In the genomic region with DNA sequence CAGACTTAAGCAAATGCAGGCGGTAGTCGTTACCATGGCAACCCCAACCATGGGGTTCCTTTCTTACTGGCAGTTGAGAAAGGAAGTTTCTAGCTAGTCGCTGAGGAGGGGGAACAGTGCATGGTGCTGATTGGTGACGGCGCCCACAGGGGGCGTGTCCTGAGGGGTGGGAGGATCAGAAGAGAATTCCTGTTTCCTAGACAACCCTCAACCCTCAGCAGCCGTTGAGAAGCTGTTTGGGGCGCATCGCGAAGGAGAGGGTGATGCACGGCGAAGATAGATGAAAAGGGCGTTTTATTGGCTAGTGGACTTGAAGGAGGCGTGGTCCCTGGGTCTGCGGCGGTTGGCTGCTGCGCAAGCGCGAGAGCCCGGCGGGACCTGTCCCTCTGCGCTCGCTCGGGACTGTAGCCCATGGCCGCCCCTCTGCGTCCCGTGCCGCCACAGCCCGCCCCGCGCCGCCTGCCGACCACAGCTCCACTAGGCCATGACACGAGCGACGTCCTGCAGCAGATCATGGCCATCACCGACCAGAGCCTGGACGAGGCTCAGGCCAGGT, we compare ENCODE assay signal across 8 mouse cellular contexts. TPM values are rescaled to one million over a fixed set of nuclear protein-coding genes. Genes with fewer than 3 reads are reported as not detected.
A peak's percentile ranks its signal among the peaks of the same experiment; 100 is the strongest.
DNase-seq lines count a peak whose midpoint lies in the region; ATAC-seq and TF ChIP-seq lines count a peak whose summit lies in the region.

A gene (plus strand): TSS at position 194 of the 556 bp plus-strand sequence.

- H3K9ac ChIP-seq in CH12.LX (ENCODE audit: insufficient read depth, low read depth) = peak within 1 kb of the TSS; percentile 48
- H3K9ac ChIP-seq in heart, embryonic 15.5 days = peak within 1 kb of the TSS; percentile 60
- H3K9ac ChIP-seq in liver, embryonic 13.5 days = peak within 1 kb of the TSS; percentile 73
- H3K9ac ChIP-seq in stomach, embryonic 14.5 days (replicated peaks; ENCODE audit: low read depth, low read length) = peak within 1 kb of the TSS; percentile 28; the same call in 1 of the 2 replicates

- peaks cover 11 to 50% of the 10 kb centered on the region in 2 experiments for H3K4me1 ChIP-seq in CH12.LX (ENCODE audit: control insufficient read depth in 1 of 2, insufficient read depth in 2 of 2)
- H3K4me1 ChIP-seq in forebrain, embryonic 10.5 days = peaks cover 32% of the 10 kb centered on the region
- H3K4me1 ChIP-seq in heart, embryonic 15.5 days (replicated peaks) = peaks cover 12% of the 10 kb centered on the region
- H3K4me1 ChIP-seq in liver, embryonic 13.5 days (replicated peaks) = peaks cover 18% of the 10 kb centered on the region
- H3K4me1 ChIP-seq in stomach, embryonic 14.5 days (ENCODE audit: control insufficient read depth, insufficient read depth, low read length) = peaks cover 3% of the 10 kb centered on the region; the same call in 1 of the 2 replicates

- dilution Hi-C loops in CH12.LX (cut with MboI; ENCODE audit: extremely low pct_ligation_motif_present, extremely low pct_unique_long_range_greater_than_20kb, low sequenced_read_pairs) = no loop called here

- TF ChIP-seq EP300 in CH12.LX (IDR thresholded peaks at IDR 0.05; ENCODE audit: low read length) = no peak

- H3K9me3 ChIP-seq in CH12.LX (replicated peaks; ENCODE audit: low read length) = no peaks in the 10 kb centered on the region
- no peaks in the 10 kb centered on the region for H3K9me3 ChIP-seq in forebrain, embryonic 10.5 days
- H3K9me3 ChIP-seq in heart, embryonic 15.5 days (replicated peaks) = no peaks in the 10 kb centered on the region
- H3K9me3 ChIP-seq in liver, embryonic 13.5 days (replicated peaks) = no peaks in the 10 kb centered on the region
- no peaks in the 10 kb centered on the region for H3K9me3 ChIP-seq in stomach, embryonic 14.5 days (ENCODE audit: control insufficient read depth, low read depth, low read length)

- no peaks in the 10 kb centered on the region for H3K27me3 ChIP-seq in CH12.LX (replicated peaks)
- H3K27me3 ChIP-seq in forebrain, embryonic 10.5 days (ENCODE audit: poor library complexity, severe bottlenecking) = no peaks in the 10 kb centered on the region
- H3K27me3 ChIP-seq in heart, embryonic 15.5 days = no peaks in the 10 kb centered on the region; the same call in 1 of the 2 replicates
- no peaks in the 10 kb centered on the region for H3K27me3 ChIP-seq in liver, embryonic 13.5 days
- no peaks in the 10 kb centered on the region for H3K27me3 ChIP-seq in stomach, embryonic 14.5 days (ENCODE audit: control insufficient read depth, insufficient read depth, low read length)

- WGBS in forebrain, embryonic 10.5 days = under 1% methylated on average over 38 of the region's 38 CpGs
- WGBS in heart, embryonic 15.5 days = under 1% methylated on average over 38 of the region's 38 CpGs
- under 1% methylated on average over 38 of the region's 38 CpGs for WGBS in liver, embryonic 13.5 days (ENCODE audit: insufficient replicate concordance)
- WGBS in stomach, embryonic 14.5 days = 0% methylated on average over 38 of the region's 38 CpGs

- TF ChIP-seq CTCF in CH12.LX (conservative IDR thresholded peaks at IDR 0.05 in 1 of 2, IDR thresholded peaks at IDR 0.05 in 1 of 2; ENCODE audit: low read depth in 2 of 2, low read length in 2 of 2) = peak in 1 of 2 experiments; percentile 11; a peak in 1 of 4 replicates

- H3K36me3 ChIP-seq in CH12.LX (replicated peaks in 1 of 2; ENCODE audit: control insufficient read depth in 1 of 2, insufficient read depth in 1 of 2, low read length in 1 of 2) = peaks cover 0 to 7% of the 10 kb centered on the region in 2 experiments
- peaks cover 47% of the 10 kb centered on the region for H3K36me3 ChIP-seq in forebrain, embryonic 10.5 days (replicated peaks)
- no peaks in the 10 kb centered on the region for H3K36me3 ChIP-seq in heart, embryonic 15.5 days
- no peaks in the 10 kb centered on the region for H3K36me3 ChIP-seq in liver, embryonic 13.5 days
- 0 out of 2 replicates have a peak, but pooled peaks cover 2% of the 10 kb centered on the region for H3K36me3 ChIP-seq in stomach, embryonic 14.5 days (ENCODE audit: control insufficient read depth, insufficient read depth, low read length)

- TF ChIP-seq RAD21 in CH12.LX (IDR thresholded peaks at IDR 0.05; ENCODE audit: low read depth, low read length) = no peak; the same call in none of the 2 replicates

- 0 out of 2 replicates have a peak within 1 kb of the TSS, but pooled peaks have one; percentile 45 for H3K27ac ChIP-seq in CH12.LX (ENCODE audit: insufficient read depth, low read depth)
- peak within 1 kb of the TSS; percentile 91 for H3K27ac ChIP-seq in forebrain, embryonic 10.5 days
- 0 out of 2 replicates have a peak within 1 kb of the TSS, but pooled peaks have one; percentile 14 for H3K27ac ChIP-seq in heart, embryonic 15.5 days
- peak within 1 kb of the TSS; percentile 16; the same call in 1 of the 2 replicates for H3K27ac ChIP-seq in liver, embryonic 13.5 days
- no peak within 1 kb of the TSS for H3K27ac ChIP-seq in stomach, embryonic 14.5 days (ENCODE audit: low read length)

- DNase-seq in CH12.LX (ENCODE audit: extremely low read depth) = peak; percentile 99
- DNase-seq in c-Kit-positive CD71-negative TER-119-negative erythroid progenitor cells, embryonic 14.5 days (ENCODE audit: low read depth) = peak; percentile 89
- peak; percentile 96 for DNase-seq in forebrain, embryonic 10.5 days (ENCODE audit: extremely low spot score, low spot score)
- peak; percentile 90 for DNase-seq in kidney, postnatal 14 days
- peak; percentile 80 for DNase-seq in liver, embryonic 13.5 days
- DNase-seq in natural killer cell, adult 2 months (ENCODE audit: low spot score in 2 of 2) = peak; percentile 85 to 93

- peak within 1 kb of the TSS; percentile 64 to 92 (median 67) for H3K4me3 ChIP-seq in CH12.LX (replicated peaks in 1 of 3; ENCODE audit: low read depth in 2 of 3, low read length in 2 of 3, poor library complexity in 1 of 3)
- H3K4me3 ChIP-seq in forebrain, embryonic 10.5 days = peak within 1 kb of the TSS; percentile 77
- H3K4me3 ChIP-seq in heart, embryonic 15.5 days = peak within 1 kb of the TSS; percentile 61
- peak within 1 kb of the TSS; percentile 69 for H3K4me3 ChIP-seq in liver, embryonic 13.5 days (replicated peaks)
- H3K4me3 ChIP-seq in stomach, embryonic 14.5 days (ENCODE audit: low read depth, low read length) = peak within 1 kb of the TSS; percentile 56

- no peaks in the 10 kb centered on the region for H3K79me2 ChIP-seq in CH12.LX (replicated peaks; ENCODE audit: control insufficient read depth, extremely low read depth, insufficient read depth, poor library complexity, severe bottlenecking)

- H3K4me2 ChIP-seq in CH12.LX (ENCODE audit: insufficient read depth, low read depth, poor library complexity, severe bottlenecking) = peak within 1 kb of the TSS; percentile 95
- peak within 1 kb of the TSS; percentile 96 for H3K4me2 ChIP-seq in heart, embryonic 15.5 days
- H3K4me2 ChIP-seq in liver, embryonic 13.5 days = peak within 1 kb of the TSS; percentile 91
- H3K4me2 ChIP-seq in stomach, embryonic 14.5 days (replicated peaks; ENCODE audit: low read depth, low read length) = peak within 1 kb of the TSS; percentile 89

- in situ Hi-C loops in CH12.LX (cut with MboI; ENCODE audit: low pct_ligation_motif_present, low pct_unique_long_range_greater_than_20kb, low sequenced_read_pairs) = no loop called here

- ATAC-seq in heart, embryonic 15.5 days (replicated peaks; ENCODE audit: insufficient number of reproducible peaks, insufficient read depth, low FRiP score, low read depth) = peak; percentile 88
- ATAC-seq in liver, embryonic 13.5 days (ENCODE audit: low read depth) = peak; percentile 94
- ATAC-seq in stomach, embryonic 14.5 days (ENCODE audit: insufficient number of reproducible peaks, insufficient read depth, low FRiP score, low read depth) = peak; percentile 96

- peak; percentile 45; the same call in 1 of the 2 replicates for TF ChIP-seq POLR2A in CH12.LX (IDR thresholded peaks at IDR 0.05; ENCODE audit: low read depth, low read length)

TF ChIP-seq in CH12.LX, 34 proteins besides CTCF, POLR2A, EP300 and RAD21:
- TF ChIP-seq MXI1 (IDR thresholded peaks at IDR 0.05; ENCODE audit: low read depth, low read length) = peak; percentile 38; the same call in 1 of the 2 replicates
- peak; percentile 88 for TF ChIP-seq BHLHE40 (IDR thresholded peaks at IDR 0.05; ENCODE audit: low read depth, low read length)
- no peak for TF ChIP-seq CHD1 (IDR thresholded peaks at IDR 0.05; ENCODE audit: low read depth, low read length)
- peak; percentile 37; the same call in 1 of the 2 replicates for TF ChIP-seq SIN3A (IDR thresholded peaks at IDR 0.05; ENCODE audit: low read length)
- no peak for TF ChIP-seq RCOR1 (conservative IDR thresholded peaks at IDR 0.05; ENCODE audit: low read depth, low read length)
- TF ChIP-seq IRF4 (IDR thresholded peaks at IDR 0.05; ENCODE audit: low read depth, low read length) = peak; percentile 66
- no peak for TF ChIP-seq ELF1 (IDR thresholded peaks at IDR 0.05; ENCODE audit: low read depth, low read length)
- TF ChIP-seq NELFE (IDR thresholded peaks at IDR 0.05; ENCODE audit: low read depth, low read length) = 0 out of 2 replicates have a peak, but pooled peaks have one; percentile 53
- peak; percentile 64 for TF ChIP-seq MAX (IDR thresholded peaks at IDR 0.05; ENCODE audit: low read length)
- TF ChIP-seq TCF12 (IDR thresholded peaks at IDR 0.05; ENCODE audit: low read depth, low read length) = peak; percentile 49; the same call in 1 of the 2 replicates
- peak; percentile 94 for TF ChIP-seq NRF1 (IDR thresholded peaks at IDR 0.05; ENCODE audit: low read depth, low read length)
- 0 out of 2 replicates have a peak, but pooled peaks have one; percentile 15 for TF ChIP-seq CHD2 (IDR thresholded peaks at IDR 0.05; ENCODE audit: low read length)
- no peak for TF ChIP-seq E2F4 (IDR thresholded peaks at IDR 0.05; ENCODE audit: insufficient replicate concordance, low read depth, low read length)

RNA-seq across cellular contexts. Expression of the gene that starts here (rescaled TPM):
- total RNA-seq in CH12.LX (2012; rRNA removed) = 3.1 and 5.9 TPM in 2 replicates
- 1.0 and 1.5 TPM in 2 replicates for total RNA-seq in CH12.LX (2014; rRNA removed)
- polyA plus RNA-seq in CH12.LX (2012; ENCODE audit: insufficient read length, low read depth) = 2.4 and 3.5 TPM in 2 replicates
- 41.6 and 45.7 TPM in 2 replicates for polyA plus RNA-seq in forebrain, embryonic 10.5 days (2016; fragmentation: Nextera tagmentation; extraction: Ambion mirVana)
- polyA plus RNA-seq in heart, embryonic 15.5 days (2015; fragmentation: Nextera tagmentation; extraction: Ambion mirVana) = 2.6 and 5.6 TPM in 2 replicates
- polyA plus RNA-seq in liver, embryonic 13.5 days (2015; fragmentation: Nextera tagmentation; extraction: Ambion mirVana) = 2.4 and 2.8 TPM in 2 replicates
- 5.9 and 8.8 TPM in 2 replicates for polyA plus RNA-seq in stomach, embryonic 14.5 days (2014; fragmentation: Nextera tagmentation; extraction: Ambion mirVana)
